Mouse (Mus musculus) MEL (cell line): ENCODE results near the gene Fance. TPM values are rescaled to one million over a fixed set of nuclear protein-coding genes. Genes with fewer than 3 reads are reported as not detected.
A peak's percentile ranks its signal among the peaks of the same experiment; 100 is the strongest.

Experiments used
- DNase-seq: peaks from one replicate; pipeline ENCODE4 v3.0.0; 2011; ENCODE audit warnings: low read depth, low spot score
- H3K27ac ChIP-seq: 2 replicates; pipeline ENCODE4 v1.5.1; 2012; ENCODE audit warnings: low read depth, mild to moderate bottlenecking, control low read depth, low read length, moderate library complexity; ENCODE audit not compliant: control insufficient read depth
- H3K27me3 ChIP-seq, 2 experiments: fragments of 150-350 bp in 1 of 2; sonication (generic) in 1 of 2; 2 replicates each; pipeline ENCODE4 v1.6.1; 2012; ENCODE audit warnings: low read length in 2 of 2, mild to moderate bottlenecking in 2 of 2, improper control_type of control experiment in 1 of 2, moderate library complexity in 1 of 2; ENCODE audit not compliant: insufficient read depth in 2 of 2, control insufficient read depth in 1 of 2
- H3K36me3 ChIP-seq, 2 experiments: 2 replicates each; pipeline ENCODE4 v1.6.1; 2012 to 2014; ENCODE audit warnings: low read length in 2 of 2, improper control_type of control experiment in 1 of 2, inconsistent platforms in 1 of 2, mild to moderate bottlenecking in 1 of 2; ENCODE audit not compliant: insufficient read depth in 2 of 2, control insufficient read depth in 1 of 2
- H3K4me1 ChIP-seq, 2 experiments: fragments of 150-350 bp in 1 of 2; sonication (generic) in 1 of 2; 2 replicates each; pipeline ENCODE4 v1.6.1; 2012; ENCODE audit warnings: low read length in 2 of 2, improper control_type of control experiment in 1 of 2, mild to moderate bottlenecking in 1 of 2; ENCODE audit not compliant: insufficient read depth in 2 of 2, control insufficient read depth in 1 of 2
- H3K4me3 ChIP-seq, 2 experiments: fragments of 150-350 bp in 1 of 2; sonication (generic) in 1 of 2; 2 replicates each; pipeline ENCODE4 v1.5.1; 2012; ENCODE audit warnings: low read depth in 2 of 2, low read length in 2 of 2, mild to moderate bottlenecking in 2 of 2, moderate library complexity in 2 of 2, control low read depth in 1 of 2, improper control_type of control experiment in 1 of 2; ENCODE audit not compliant: control insufficient read depth in 1 of 2, insufficient read depth in 1 of 2
- H3K79me2 ChIP-seq: 2 replicates; pipeline ENCODE4 v1.6.1; 2012; ENCODE audit warnings: mild to moderate bottlenecking, low read length, moderate library complexity; ENCODE audit not compliant: control insufficient read depth, poor library complexity, insufficient read depth
- H3K9ac ChIP-seq: 2 replicates; pipeline ENCODE4 v1.6.1; 2012; ENCODE audit warnings: low read depth, mild to moderate bottlenecking, control low read depth, low read length, moderate library complexity; ENCODE audit not compliant: control insufficient read depth, poor library complexity, severe bottlenecking
- H3K9me3 ChIP-seq: fragments of 150-350 bp; sonication (generic); replicated peaks from 2 replicates; pipeline ENCODE4 v1.6.1; 2012; ENCODE audit warnings: mild to moderate bottlenecking, low read length, improper control_type of control experiment, moderate library complexity; ENCODE audit not compliant: insufficient read depth
- BHLHE40 ChIP-seq: IDR thresholded peaks from 2 replicates; pipeline ENCODE4 v1.6.1; 2012; ENCODE audit warnings: low read depth, mild to moderate bottlenecking, inconsistent platforms, low read length, improper control_type of control experiment, borderline replicate concordance
- CHD1 ChIP-seq: IDR thresholded peaks from 2 replicates; pipeline ENCODE4 v1.6.1; 2012; ENCODE audit warnings: low read depth, mild to moderate bottlenecking, inconsistent platforms, low read length, improper control_type of control experiment
- CHD2 ChIP-seq: IDR thresholded peaks from 2 replicates; pipeline ENCODE4 v1.6.1; 2011; ENCODE audit warnings: low read length, improper control_type of control experiment
- CTCF ChIP-seq, 3 experiments: IDR thresholded peaks in 2 of 3; conservative IDR thresholded peaks in 1 of 3; 2 replicates each; pipeline ENCODE4 v1.5.1; 2011 to 2012; ENCODE audit warnings: low read length in 3 of 3, low read depth in 2 of 3, mild to moderate bottlenecking in 2 of 3, improper control_type of control experiment in 1 of 3, inconsistent platforms in 1 of 3, mixed read lengths in 1 of 3, moderate library complexity in 1 of 3; ENCODE audit not compliant: control insufficient read depth in 1 of 3, insufficient read depth in 1 of 3, poor library complexity in 1 of 3, severe bottlenecking in 1 of 3
- E2F4 ChIP-seq: IDR thresholded peaks from 2 replicates; pipeline ENCODE4 v1.6.1; 2011; ENCODE audit warnings: low read depth, low read length, improper control_type of control experiment, borderline replicate concordance
- GABPA ChIP-seq: IDR thresholded peaks from 2 replicates; pipeline ENCODE4 v1.6.1; 2012; ENCODE audit warnings: low read depth, mild to moderate bottlenecking, inconsistent platforms, low read length, improper control_type of control experiment, moderate library complexity
- GATA1 ChIP-seq: IDR thresholded peaks from 2 replicates; pipeline ENCODE4 v1.6.1; 2011; ENCODE audit warnings: low read depth, low read length, improper control_type of control experiment
- KAT2A ChIP-seq: conservative IDR thresholded peaks from 2 replicates; pipeline ENCODE4 v1.6.1; 2012; ENCODE audit warnings: low read depth, low read length, improper control_type of control experiment, inconsistent platforms
- MAZ ChIP-seq: IDR thresholded peaks from 2 replicates; pipeline ENCODE4 v1.6.1; 2012; ENCODE audit warnings: low read depth, mild to moderate bottlenecking, inconsistent platforms, low read length, improper control_type of control experiment
- MEF2A ChIP-seq: IDR thresholded peaks from 2 replicates; pipeline ENCODE4 v1.6.1; 2014; ENCODE audit warnings: low read depth, mild to moderate bottlenecking, inconsistent platforms, low read length, improper control_type of control experiment; ENCODE audit not compliant: poor library complexity, insufficient replicate concordance, severe bottlenecking; ENCODE audit errors: extremely low read depth
- MXI1 ChIP-seq: IDR thresholded peaks from 2 replicates; pipeline ENCODE4 v1.6.1; 2011; ENCODE audit warnings: mild to moderate bottlenecking, low read depth, low read length, improper control_type of control experiment
- NELFE ChIP-seq: IDR thresholded peaks from 2 replicates; pipeline ENCODE4 v1.6.1; 2011; ENCODE audit warnings: low read depth, low read length, improper control_type of control experiment
- NRF1 ChIP-seq: IDR thresholded peaks from 2 replicates; pipeline ENCODE4 v1.6.1; 2014; ENCODE audit warnings: low read depth, mild to moderate bottlenecking, inconsistent platforms, low read length, improper control_type of control experiment, moderate library complexity; ENCODE audit not compliant: poor library complexity, insufficient read depth, severe bottlenecking
- RAD21 ChIP-seq: IDR thresholded peaks from 2 replicates; pipeline ENCODE4 v1.6.1; 2011; ENCODE audit warnings: mild to moderate bottlenecking, low read depth, low read length, improper control_type of control experiment
- SIN3A ChIP-seq: IDR thresholded peaks from 2 replicates; pipeline ENCODE4 v1.6.1; 2012; ENCODE audit warnings: low read length, improper control_type of control experiment, inconsistent platforms
- SMC3 ChIP-seq: IDR thresholded peaks from 2 replicates; pipeline ENCODE4 v1.6.1; 2011; ENCODE audit warnings: low read depth, low read length, improper control_type of control experiment
- ZKSCAN1 ChIP-seq: IDR thresholded peaks from 2 replicates; pipeline ENCODE4 v1.6.1; 2012; ENCODE audit warnings: low read depth, mild to moderate bottlenecking, inconsistent platforms, low read length, improper control_type of control experiment, moderate library complexity
- polyA plus RNA-seq, 2 experiments: library from polyadenylated mRNA; stranded (reverse) in 1 of 2; unstranded in 1 of 2; fragments of >175 nt in 1 of 2; fragments of >200 nt in 1 of 2; gene quantifications; 2 replicates each; pipeline versions ENCODE4 v1.2.1 to v1.2.4; 2012; ENCODE audit warnings: low replicate concordance in 2 of 2, low read depth in 1 of 2; ENCODE audit not compliant: insufficient read length in 2 of 2, insufficient read depth in 1 of 2, missing spikeins in 1 of 2
- total RNA-seq: library from RNA; depleted of rRNA; stranded (reverse); fragments of 300-350 nt; gene quantifications from 2 replicates; pipeline ENCODE4 v1.2.3, GENCODE M21; 2012

The Fance gene
- total and polyA plus RNA-seq, 3 experiments, result 51.2 to 382 (median 105) TPM

- no peak overlapping the region for H3K4me3 ChIP-seq
- H3K4me1 ChIP-seq, result peaks cover 7 to 8% of the 10 kb centered on the region in 2 experiments
- no peaks in the 10 kb centered on the region for H3K79me2 ChIP-seq
- H3K9me3 ChIP-seq, result no peaks in the 10 kb centered on the region
- no peak overlapping the region for H3K9ac ChIP-seq
- H3K36me3 ChIP-seq, result no peaks in the 10 kb centered on the region; a peak in 2 of 4 replicates
- TF ChIP-seq SMC3 (no peak), BHLHE40 (no peak), MXI1 (no peak), MAZ (no peak), KAT2A (no peak), GATA1 (no peak), ZKSCAN1 (no peak), CHD1 (no peak), GABPA (no peak), CHD2 (no peak), RAD21 (no peak), SIN3A (no peak), NELFE (no peak)
- TF ChIP-seq, all 39 proteins: peak for 0
- Histone ChIP-seq H3K27me3 (no peaks in the 10 kb centered on the region), H3K27ac (no peak overlapping the region)
- no peak for DNase-seq
These were observed 40.5 kb upstream of the Fance start for GRCm38 (mm10) chr17:28272837-28273236.

DNA sequence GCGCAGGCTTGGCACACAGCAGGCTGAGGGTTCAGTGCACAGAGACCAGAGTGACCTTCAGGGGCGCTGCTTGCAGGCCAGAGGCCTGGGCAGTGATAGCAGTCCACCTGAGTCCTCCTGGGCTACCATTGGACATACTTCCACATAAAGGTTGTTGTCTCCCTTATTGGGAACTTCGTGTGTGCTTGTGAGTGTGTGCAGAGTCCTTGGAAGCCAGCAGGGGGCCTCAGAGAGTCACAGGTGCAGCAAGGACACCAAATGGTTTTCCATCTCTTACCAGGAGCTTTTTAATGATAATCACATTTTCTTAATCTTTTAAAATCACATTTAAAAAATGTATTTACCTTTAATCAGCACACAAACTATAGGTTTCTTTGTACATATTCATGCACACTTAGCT is 38.6 kb upstream of the Fance start:
- peak; percentile 52 for DNase-seq
- H3K9ac ChIP-seq, result no peak overlapping the region
- H3K27ac ChIP-seq, result no peak overlapping the region
- TF ChIP-seq SMC3 (peak; percentile 56), MAZ (no peak), RAD21 (peak; percentile 41), NRF1 (no peak), MEF2A (no peak), E2F4 (no peak), CTCF (IDR thresholded peaks at IDR 0.05 in 2 of 3, conservative IDR thresholded peaks at IDR 0.05 in 1 of 3; ENCODE audit: control insufficient read depth in 1 of 3, insufficient read depth in 1 of 3, low read depth in 2 of 3, low read length in 3 of 3, poor library complexity in 1 of 3, severe bottlenecking in 1 of 3) (peak; percentile 75 to 82 (median 78))
- no peaks in the 10 kb centered on the region for H3K27me3 ChIP-seq
- no peaks in the 10 kb centered on the region for H3K9me3 ChIP-seq
- peaks cover 7 to 9% of the 10 kb centered on the region in 2 experiments for H3K4me1 ChIP-seq
- no peaks in the 10 kb centered on the region for H3K79me2 ChIP-seq
- H3K4me3 ChIP-seq, result no peak overlapping the region
- peaks cover 0 to 2% of the 10 kb centered on the region in 2 experiments; a peak in 2 of 4 replicates for H3K36me3 ChIP-seq
